Mouse (Mus musculus) kidney, adult 8-10 months (tissue): ENCODE results near the gene Ctbp2.
"Not testable (repeated sequence)": the region's sequence is repeated elsewhere in the genome, so short reads cannot be mapped to it uniquely, and the experiment has no call there.

Experiments
- DNase-seq, 2 experiments: peaks; one replicate each; pipeline ENCODE4 v3.0.0; 2022

Gene Ctbp2

DNA sequence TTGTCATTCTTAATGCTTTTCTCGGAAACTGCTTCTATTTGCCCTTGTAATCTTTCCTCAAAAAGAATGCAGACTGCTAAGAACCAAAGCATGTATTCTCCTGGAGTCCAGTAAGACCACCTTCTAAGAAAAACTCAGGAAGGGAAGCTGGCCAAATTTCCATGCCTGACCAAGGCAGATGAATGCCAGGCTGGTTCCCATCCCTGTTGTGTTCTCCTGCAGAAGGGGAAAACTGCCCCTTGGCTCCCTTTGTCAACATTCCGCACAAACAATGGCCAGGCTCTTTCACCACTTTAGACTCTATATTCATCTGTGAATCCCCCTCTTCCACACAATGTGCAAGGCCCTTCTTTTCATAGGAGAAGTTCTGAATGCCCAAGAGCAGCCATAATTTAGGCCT lies 6.3 kb downstream of the Ctbp2 start:
- no peak for DNase-seq

DNA sequence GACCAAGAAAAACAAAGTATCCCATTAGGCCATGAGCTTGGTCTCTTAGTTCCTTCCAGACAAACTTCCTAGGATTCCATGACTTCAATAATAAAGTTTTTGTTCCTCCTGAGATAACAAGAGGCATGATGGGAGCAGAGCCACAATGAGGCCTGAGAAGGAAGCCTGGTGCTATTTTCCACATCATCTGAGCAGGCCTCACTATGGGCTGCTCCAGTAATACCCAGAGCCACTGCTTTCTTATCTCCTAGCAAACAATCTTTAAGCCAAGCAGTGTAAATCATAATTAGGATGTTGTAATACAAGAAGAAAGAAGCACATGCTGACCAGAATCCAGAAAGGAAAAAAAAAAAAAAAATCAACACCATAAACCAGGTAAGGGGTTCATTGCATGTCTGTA lies 7.6 kb downstream of the Ctbp2 start:
- no peak for DNase-seq

DNA sequence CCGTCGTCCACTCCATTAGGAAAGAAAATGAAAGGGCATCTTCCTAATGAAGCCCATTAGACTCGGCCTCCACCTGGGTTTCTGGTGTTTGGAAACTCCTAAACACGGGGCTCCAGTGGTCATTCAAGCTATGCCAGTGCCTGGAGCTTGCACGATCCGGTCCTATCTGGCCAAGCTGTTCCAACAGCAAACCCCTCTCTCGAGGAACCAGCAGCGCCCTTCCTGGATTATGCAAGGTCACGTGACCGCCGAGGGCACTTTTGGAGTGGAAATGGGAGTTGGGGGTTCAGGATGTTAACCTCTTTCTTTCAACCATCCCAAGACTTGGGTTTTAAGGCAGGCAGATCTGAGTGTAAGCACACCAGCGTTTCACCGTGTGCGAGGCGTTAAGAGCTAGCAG lies 8.3 kb downstream of the Ctbp2 start:
- peak; percentile 66 to 81 for DNase-seq

DNA sequence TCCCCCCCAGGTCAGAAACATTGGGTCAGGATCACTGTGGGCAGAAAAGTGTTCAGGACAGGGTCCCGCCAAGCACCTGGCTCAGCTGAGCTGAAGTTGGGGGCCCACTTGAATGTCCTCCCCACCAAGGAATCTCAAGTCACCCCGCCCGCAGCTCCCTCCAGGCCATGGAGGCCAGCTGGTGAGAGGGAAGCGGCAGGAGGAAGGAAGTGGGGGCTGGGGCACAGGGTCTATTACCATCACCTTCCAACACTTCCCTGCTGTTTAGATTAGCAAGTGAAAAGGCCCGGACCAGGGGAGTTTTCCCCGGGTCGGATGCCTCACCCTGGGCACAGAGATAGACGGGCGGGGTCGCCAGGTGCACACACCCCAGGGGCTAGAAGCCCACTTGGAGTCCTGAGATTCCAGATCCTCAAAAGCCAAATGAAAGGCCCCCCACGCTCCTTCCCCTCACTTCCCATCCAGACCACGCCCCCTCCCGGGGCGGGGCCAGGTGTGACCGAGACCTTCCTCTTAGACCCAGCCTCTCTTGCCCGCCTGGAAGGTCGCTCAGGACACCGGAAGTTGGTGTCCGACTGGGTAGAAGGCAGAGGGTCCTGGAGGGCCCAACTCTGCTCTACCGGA lies 9.2 kb downstream of the Ctbp2 start:
- peak; percentile 53 to 63 for DNase-seq

GRCm38 (mm10) chr7:133113185-133113895 lies 10.8 kb downstream of the Ctbp2 start:
- no peak for DNase-seq

GRCm38 (mm10) chr7:133112351-133112831 lies 11.8 kb downstream of the Ctbp2 start:
- peak; percentile 85 to 86 for DNase-seq

GRCm38 (mm10) chr7:133109442-133109841 lies 14.7 kb downstream of the Ctbp2 start:
- DNase-seq = no peak

GRCm38 (mm10) chr7:133108695-133109094 lies 15.5 kb downstream of the Ctbp2 start:
- peak in 1 of 2 experiments; percentile 59 for DNase-seq

GRCm38 (mm10) chr7:133102578-133102977 lies 21.6 kb downstream of the Ctbp2 start:
- no peak for DNase-seq

DNA sequence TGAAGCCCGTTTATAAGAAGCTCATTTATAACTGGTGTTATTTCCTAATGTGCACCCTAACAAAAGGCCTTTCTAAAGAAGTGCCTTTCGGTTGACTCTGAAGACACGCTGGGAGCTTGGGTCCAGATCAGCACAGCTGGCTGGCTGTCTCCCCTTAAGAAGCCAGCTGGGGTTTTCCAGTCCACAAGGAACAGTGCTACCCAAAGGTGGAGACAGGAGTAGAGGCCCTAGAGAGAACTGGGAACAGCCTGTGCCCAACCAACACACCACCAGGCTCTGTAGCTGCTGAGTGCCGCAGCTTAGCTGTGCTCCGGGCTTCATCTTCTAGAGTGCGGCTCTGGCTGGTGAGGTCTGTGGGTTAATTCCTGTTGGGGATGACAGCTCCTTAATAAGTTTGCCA lies 23.1 kb downstream of the Ctbp2 start:
- no peak for DNase-seq

GRCm38 (mm10) chr7:133100178-133100577 lies 24.0 kb downstream of the Ctbp2 start:
- no peak for DNase-seq

GRCm38 (mm10) chr7:133099266-133099665 lies 24.9 kb downstream of the Ctbp2 start:
- no peak for DNase-seq

DNA sequence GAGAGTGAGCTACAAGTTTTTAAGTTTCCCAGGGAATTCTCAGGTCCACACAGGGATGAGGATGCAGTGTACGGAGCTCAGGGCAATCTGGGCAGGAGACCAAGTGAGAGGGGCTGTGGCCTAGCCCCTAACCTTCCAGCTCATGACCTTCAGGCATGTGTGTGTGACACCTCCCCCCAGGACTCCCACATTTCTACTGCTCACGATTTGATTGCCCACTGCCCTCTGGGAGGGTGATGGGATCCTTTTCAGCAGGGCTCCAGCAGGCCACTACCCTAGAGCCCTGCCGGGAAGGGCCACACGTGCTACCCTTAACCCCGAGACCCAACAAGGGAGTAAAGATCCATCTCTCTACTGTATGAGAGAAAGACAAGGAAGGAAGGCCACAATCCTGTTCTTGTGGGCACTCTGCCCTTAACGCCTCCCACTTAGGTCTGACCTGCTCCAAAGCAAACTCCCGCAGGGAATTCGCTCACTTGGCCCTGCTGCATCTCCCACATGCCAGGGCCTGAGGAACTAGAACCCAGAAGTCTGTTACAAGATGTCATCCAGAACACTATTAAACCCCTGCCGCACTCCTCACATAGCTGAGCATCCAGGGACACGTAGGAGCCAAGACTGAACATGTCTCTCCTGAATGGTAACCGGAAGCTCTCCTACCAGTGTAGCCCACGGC lies 25.9 kb downstream of the Ctbp2 start:
- no peak for DNase-seq

DNA sequence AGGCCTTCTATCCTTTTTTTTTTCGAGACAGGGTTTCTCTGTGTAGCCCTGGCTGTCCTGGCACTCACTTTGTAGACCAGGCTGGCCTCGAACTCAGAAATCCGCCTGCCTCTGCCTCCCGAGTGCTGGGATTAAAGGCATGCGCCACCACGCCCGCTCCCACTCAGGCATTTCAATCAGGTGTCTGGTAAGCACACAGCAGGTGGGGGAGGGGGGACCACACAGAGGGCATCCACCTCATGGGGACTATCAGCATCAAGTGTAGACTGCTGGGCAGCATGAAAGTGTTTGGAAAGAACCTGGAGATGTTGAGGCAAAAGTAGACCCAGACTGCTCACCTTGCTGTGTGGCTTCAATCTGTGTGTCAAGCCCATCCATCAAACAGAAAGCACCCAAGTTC lies 28.5 kb downstream of the Ctbp2 start:
- DNase-seq = not testable (repeated sequence)

DNA sequence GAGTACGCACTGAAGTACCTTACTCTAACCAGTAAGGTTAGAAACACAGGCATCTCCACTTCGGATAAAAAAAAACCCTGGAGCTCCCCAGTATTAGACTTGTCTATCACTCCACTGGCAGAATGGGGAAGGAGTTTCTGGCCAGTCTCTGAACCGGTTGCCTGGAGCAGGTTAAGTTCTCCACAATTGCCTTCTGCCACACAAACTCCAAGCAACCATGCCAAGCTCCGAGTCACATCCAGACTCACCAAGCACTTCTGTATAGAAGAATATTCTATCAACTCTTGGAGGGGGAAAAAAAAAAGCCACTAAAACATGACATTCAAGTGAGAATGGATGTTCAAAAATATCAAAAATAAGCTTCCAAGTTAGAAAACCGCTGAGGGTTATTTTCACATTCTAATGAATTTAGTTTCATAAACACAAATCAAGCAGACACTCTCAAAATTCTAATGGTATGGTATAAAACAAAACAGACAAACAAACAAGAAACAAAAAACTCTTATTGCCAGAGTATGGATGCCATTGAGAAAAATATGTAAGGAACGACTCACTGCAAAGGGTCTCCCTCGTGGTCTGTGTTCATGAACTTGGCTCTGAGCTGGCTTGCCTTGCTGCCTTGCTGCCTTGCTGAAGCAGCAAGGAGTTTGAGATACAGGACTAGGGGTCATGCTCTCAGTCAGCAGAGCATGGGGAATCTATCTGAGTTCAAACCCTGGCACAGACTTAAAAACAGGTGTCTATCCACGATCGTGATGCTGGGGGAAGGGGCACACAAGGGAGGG lies 29.3 kb downstream of the Ctbp2 start:
- no peak for DNase-seq

- DNase-seq = no peak
Observed at GRCm38 (mm10) chr7:133094161-133094560, 30.0 kb downstream of the Ctbp2 start.

- DNase-seq = no peak
Observed at GRCm38 (mm10) chr7:133093731-133094130, 30.4 kb downstream of the Ctbp2 start.

DNA sequence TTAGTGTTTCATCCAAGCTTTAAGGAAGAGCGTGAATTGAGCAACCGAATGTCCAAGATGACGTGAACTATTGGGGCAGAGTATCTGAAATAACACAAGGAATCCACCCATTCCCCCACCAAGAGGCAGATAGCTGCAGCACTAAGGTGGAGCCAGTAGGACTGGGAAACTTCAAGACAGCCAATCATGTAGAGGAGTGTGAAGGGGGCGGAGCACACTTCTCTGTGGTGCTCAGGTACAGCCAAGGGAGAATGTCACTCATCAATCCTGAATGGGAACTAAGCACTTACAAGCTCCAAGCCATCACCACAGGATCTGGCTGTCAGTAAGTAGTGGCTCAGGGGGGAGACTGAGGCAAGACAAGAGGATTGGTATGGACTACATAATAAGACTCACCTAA lies 33.5 kb downstream of the Ctbp2 start:
- DNase-seq = no peak

GRCm38 (mm10) chr7:133089621-133090260 lies 34.4 kb downstream of the Ctbp2 start:
- no peak for DNase-seq

GRCm38 (mm10) chr7:133088830-133089261 lies 35.3 kb downstream of the Ctbp2 start:
- DNase-seq = peak; percentile 53 to 72

GRCm38 (mm10) chr7:133088411-133088810 lies 35.7 kb downstream of the Ctbp2 start:
- DNase-seq = peak; percentile 62 to 75

DNA sequence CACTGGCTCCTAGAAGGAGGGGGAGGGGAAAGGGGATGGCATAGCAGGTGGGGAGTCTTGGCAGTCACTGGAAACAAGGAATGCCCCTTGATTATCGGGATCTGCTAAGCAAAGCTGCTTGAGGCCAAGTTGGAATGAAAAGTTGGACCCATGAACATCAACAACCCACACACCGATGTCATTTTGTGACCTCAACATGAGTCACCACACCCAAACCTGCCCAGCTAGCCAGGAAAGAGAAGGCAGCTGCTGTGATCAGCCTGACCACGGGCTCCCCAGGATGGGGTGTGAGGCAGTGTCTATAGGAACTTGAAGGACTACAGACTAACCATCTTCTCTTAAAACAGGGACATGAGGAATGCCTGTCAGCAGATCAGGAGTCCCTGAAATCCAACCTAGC lies 38.7 kb downstream of the Ctbp2 start:
- no peak for DNase-seq
